Mouse (Mus musculus) embryo, embryonic 9.5 days (tissue): Measurements from ENCODE around the gene Ppp1r13l.

Experiments used
- DNase-seq: peaks from one replicate; pipeline ENCODE4 v3.0.0-alpha.2; 2017; ENCODE audit errors: extremely low spot score

The Ppp1r13l gene

DNA sequence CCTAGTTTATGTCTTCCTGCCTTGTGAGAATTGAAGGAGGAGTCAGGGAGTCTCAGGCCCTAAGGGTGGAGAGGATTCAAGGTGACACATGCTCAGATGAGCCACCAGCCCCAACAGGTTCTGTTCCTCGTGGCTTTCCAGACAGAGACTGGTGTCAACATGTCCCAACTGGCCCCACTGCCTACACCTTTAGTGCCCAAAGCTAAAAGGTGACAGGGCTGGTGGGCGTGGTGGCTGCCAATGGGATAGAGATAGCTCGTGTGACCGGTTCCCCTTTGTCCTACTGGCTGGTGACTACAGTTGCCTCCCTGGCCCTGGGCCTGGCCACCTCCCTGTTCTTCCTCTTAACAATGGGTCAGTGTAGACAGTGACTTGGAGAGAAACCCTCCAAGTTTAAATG lies 5.8 kb downstream of the Ppp1r13l start:
- DNase-seq: no peak

DNA sequence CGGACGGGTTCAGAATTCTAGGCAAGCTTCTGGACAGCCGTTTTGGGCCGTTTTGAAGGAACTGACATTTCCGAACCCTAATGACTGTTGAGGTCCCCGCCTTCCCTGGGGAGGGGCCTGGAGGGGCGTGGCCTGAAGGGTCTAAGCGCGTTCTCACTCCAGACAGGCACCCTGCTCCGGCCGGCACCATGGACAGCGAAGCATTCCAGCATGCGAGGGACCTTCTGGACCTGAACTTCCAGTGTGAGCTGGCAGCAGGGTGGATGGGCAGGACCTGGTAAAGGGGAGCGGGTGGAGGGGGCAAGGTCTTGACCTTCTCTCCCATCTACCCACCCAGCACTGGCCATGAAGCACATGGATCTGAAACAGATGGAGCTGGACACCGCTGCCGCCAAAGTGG lies 8.8 kb downstream of the Ppp1r13l start:
- peak; percentile 55 for DNase-seq

DNA sequence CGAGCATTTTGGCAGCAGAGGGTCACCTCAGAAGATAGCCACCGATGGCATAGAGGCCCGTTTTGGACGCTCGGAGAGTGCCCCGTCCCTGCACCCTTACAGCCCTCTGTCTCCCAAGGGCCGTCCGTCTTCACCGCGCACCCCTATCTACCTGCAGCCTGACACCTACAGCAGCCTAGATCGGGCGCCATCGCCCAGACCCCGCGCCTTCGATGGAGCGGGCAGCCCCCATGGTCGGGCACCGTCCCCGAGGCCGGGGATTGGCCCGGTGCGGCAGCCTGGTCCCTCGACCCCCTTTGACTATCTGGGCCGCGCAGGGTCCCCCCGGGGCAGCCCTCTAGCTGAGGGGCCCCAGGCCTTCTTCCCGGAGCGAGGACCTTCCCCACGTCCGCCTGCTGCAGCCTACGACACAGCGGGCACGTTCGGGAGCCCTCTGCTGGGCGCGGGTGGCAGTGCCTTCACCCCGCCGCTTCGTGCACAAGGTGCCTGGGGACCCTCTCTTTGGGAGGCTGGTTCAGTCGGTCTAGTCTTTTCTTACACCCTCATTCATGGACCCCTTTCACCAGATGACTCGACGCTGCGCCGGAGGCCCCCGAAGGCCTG lies 10.4 kb downstream of the Ppp1r13l start:
- DNase-seq: peak; percentile 72

DNA sequence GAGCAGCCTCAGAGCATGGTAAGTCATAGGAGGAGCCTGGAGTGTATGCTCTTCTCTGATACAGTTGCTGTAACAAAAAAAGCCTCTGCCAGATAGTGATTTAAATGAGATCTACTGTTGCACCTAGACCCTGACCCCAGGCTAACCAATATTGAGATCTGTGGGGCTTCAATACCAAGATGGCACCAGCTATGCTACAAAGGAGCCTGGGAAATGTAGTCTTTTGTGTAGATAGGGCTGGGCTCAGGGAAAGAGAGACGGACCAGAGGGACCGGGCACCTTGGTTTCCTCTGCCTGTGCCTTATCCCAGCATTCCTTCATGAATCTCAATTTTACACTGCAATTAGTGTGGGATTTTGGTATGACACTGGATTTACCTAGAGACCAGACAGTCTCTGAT lies 13.8 kb downstream of the Ppp1r13l start:
- no peak for DNase-seq

GRCm38 (mm10) chr7:19375368-19375767 lies 15.8 kb downstream of the Ppp1r13l start:
- DNase-seq: no peak

DNA sequence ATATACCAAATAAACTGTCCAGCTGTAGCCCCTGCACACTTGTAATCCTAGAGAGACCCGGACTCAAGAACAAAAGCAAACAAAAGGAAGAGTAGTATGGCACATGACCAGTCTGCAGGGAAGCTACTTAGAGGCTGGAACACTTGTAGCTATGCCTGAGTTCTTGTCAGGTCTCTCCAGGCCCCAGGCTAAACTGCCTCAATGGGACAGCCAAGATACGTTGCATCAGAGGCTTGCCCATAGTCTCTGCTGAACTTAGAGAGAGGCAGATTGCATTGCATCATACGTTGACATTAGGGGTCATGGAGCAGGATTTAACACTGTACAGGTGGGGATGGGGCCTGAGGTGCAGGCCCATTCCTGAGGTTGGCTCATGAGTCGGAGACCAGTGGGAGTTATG lies 16.5 kb downstream of the Ppp1r13l start:
- no peak for DNase-seq

GRCm38 (mm10) chr7:19378049-19378448 lies 18.5 kb downstream of the Ppp1r13l start:
- DNase-seq: no peak

DNA sequence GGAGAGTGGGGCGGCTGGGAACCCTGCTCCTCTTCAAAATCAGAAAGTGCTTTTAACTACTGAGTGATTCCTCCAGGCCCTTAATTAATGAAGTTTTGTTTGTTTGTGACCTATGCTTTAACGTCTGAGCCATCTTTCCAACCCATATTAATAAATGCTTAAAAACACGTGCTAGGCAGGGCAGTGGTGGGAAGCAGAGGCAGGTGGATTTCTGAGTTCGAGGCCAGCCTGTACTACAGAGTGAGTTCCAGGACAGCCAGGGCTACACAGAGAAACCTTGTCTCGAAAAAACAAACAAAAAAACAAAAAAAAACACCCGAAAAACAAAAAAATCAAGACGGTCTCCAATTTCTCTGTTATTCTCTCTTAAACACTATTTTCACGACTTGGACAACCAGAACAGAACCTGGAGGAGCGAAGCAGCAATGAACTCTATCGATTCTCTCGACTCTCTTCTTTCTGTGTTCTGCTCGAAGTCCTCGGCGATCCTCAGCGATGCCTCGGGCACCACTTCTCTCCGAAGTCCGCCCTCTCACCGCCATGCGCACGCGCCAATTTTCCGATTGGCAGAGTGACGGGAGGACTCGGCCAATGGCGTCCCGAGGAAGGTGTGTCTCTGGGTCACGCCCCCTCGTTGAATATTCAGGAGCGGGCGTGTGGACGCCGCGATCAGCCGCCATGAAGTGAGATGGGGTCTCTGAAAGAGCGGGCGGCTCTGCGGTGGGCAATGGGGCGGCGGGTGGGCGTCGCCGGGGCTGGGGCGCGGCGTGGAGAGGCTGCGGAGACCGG lies 22.0 kb downstream of the Ppp1r13l start, which contains the start of gene Ercc2:
Gene Ercc2 (plus strand): TSS at position 634 of the 789 bp plus-strand sequence.
- peak; percentile 98 for DNase-seq

DNA sequence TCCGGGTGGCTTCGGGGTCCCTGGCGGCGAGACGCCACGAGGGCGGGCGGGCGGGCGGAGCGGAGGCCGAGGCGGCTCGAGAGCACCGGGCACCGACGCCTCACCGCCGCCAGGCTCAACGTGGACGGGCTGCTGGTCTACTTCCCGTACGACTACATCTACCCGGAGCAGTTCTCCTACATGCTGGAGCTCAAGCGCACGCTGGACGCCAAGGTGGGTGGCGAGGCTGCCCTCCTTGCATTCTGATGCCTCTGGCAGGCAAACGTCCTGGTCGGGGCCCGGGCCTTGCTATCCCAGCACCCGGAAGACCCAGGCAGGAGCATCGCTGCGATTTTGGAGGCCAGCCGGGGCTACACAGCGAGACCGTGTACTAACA lies 22.6 kb downstream of the Ppp1r13l start:
- no peak for DNase-seq

DNA sequence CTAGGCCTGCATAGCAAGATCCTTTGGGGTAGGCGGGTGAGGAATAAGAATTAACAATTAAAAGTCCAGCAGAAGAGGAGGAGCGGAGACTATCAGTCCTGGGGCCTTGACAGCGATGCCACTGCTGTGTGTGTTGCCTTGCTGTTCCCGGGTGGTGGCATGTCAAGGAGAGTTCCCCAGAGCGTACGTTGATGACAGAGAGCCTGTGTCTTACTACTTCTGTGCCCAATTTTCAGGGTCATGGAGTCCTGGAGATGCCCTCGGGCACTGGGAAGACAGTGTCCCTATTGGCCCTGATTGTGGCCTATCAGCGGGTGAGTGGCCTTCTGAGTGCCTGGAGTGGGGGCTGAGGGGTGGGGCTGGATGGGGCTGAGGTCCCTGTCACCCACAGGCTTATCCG lies 24.2 kb downstream of the Ppp1r13l start:
- no peak for DNase-seq

- DNase-seq: no peak
These were observed 29.3 kb downstream of the Ppp1r13l start for GRCm38 (mm10) chr7:19388699-19389413.

- DNase-seq: no peak
These were observed 34.9 kb downstream of the Ppp1r13l start for GRCm38 (mm10) chr7:19394484-19394883.

DNA sequence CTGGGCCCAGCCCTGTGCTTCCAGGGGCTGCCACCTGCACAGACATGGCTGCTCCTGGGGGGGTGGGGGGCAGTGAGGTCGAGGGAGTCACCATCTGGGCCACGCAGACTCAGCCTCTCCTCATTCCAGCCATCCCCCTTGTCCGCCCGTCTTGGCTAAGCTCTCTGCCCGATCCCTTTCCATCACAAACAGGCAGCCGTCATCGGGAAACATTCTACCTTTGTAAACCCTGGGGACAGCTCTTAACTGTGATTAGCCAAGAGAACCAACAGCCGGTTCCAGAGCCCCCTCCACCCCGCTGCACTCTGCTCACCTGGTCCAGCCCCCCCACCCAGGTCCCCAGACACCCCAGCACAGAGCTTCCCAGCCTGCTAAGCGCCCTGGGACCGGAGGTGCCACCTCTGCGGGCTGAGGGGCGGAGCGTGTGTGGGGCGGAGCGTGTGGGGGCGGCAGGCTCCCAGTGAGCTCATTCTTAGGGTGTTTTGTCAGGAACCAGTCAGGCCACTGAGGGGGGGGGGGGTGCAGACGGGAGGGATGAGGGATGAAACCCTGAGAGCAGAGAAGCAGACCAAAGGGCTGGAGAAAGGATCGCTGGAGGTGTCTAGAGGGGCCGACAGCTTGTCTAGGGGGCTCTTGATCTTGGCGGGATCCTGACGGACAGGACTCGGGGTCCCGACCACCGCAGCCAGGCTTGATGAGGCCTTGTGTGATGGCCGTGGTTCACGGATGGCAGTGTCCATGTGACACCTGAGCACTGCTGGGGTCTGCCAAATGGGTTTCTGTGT lies 40.1 kb downstream of the Ppp1r13l start:
- peak; percentile 54 for DNase-seq

DNA sequence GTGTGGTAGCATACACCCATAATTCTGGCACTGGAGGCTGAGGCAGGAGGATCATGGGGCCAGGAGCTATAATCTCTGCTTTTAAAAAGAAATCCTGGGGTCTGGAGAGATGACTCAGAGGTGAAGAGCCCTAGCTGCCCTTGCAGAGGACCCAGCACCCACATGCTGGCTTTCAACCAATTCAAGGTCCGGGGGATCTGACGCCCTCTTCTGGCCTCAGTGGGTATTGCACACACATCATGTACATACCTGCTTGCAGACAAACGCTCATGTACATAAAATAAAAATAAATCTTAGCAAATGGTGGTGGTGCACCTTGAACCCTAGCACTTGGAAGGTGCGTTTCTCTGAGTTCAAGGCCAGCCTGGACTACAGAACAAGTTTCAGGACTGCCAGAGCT lies 41.4 kb downstream of the Ppp1r13l start:
- DNase-seq: no peak

GRCm38 (mm10) chr7:19402535-19403112 lies 43.1 kb downstream of the Ppp1r13l start:
- DNase-seq: no peak

DNA sequence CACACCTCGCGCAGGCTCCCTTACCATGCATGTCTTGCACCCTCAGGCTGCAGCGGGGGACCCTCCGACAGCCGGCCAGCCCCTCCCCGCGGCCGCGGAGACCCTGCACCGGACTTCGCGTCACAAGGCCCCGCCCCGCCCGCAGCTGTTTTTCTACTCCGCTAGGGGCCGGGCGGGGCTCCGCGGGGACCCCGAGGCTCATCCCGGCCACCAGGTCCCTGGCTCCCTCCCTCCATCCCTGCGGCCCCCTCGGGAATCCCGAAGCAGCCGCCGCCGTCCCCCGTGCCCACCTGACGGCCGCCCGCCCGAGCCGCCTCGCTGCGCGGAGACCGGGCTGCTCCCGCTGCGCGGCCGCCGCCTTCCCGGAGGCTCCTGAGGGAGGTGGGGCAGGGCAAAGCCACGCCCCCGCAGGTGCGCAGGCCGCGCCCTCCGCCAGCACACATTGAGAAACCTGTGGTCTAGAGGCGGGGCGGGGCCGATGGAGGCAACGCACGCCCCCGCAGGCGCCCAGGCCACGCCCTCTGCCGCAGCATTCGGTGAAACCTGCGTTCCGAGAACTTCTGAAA lies 44.3 kb downstream of the Ppp1r13l start, which contains the start of gene Klc3:
Gene Klc3 (minus strand): TSS at position 374 of the 566 bp plus-strand sequence.
- DNase-seq: peak; percentile 58

DNA sequence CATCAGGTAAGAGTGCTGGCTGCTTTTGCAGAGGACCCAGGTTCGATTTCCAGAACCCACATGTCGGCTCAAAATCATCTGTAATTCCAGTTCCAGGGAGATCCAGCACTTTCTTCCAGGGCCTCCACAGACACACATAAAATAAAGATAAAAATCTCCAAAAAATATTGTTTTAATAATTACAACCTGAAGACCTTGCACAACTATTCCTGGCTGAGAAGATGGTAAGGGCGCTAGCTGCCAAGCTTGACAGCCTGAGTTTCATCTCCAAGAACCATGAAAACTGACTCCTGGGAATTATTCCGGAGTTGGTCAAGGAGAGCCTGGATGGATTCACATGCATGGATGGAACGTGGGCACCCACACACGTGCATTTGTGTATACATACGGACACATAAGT lies 44.9 kb downstream of the Ppp1r13l start, which contains the start of gene Ckm:
Gene Ckm (plus strand): TSS at position 301 of the 400 bp plus-strand sequence.
- DNase-seq: no peak

DNA sequence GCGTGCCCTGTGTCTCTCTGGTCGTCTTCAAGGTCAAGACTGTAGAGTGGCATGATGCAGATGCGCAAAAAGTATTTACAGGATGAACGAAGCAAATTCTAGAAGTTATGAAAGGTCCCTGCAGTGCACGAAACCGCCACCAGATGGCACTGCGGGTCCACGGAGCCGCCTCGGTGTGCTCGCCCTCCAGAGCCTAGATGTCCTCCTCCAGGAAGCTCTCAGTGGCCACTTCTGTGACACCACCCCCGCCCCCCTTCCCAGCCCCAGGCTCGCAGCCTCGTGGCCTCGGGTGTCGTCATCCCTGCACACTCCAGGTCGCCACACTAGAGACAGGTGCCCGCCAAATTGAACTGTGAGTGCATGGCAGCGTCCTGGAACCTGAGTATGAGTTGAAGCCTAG lies 45.9 kb downstream of the Ppp1r13l start:
- peak; percentile 86 for DNase-seq

DNA sequence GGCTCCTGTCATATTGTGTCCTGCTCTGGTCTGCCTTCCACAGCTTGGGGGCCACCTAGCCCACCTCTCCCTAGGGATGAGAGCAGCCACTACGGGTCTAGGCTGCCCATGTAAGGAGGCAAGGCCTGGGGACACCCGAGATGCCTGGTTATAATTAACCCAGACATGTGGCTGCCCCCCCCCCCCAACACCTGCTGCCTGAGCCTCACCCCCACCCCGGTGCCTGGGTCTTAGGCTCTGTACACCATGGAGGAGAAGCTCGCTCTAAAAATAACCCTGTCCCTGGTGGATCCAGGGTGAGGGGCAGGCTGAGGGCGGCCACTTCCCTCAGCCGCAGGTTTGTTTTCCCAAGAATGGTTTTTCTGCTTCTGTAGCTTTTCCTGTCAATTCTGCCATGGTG lies 50.2 kb downstream of the Ppp1r13l start:
- no peak for DNase-seq

- DNase-seq: no peak
These were observed 51.3 kb downstream of the Ppp1r13l start for GRCm38 (mm10) chr7:19410766-19411344.

DNA sequence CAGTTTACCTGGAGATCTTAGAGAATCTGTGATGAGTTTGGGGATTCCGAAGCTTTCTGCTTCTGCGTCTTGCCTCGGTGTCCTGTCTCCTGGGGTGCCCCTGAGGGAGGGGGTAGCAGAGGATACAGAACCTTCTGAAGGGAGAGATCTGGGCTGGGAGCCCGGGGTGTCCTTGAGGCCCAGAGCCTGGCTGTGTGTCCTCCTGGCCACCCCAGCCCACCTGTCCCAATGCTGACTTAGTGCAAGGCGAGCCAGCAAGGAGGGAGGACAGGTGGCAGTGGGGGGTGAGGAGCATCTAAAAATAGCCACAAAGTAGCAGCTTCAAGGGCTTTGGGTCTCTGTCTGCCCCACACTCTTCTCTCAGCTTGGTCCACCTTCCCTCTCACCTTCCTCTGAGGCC lies 52.2 kb downstream of the Ppp1r13l start:
- DNase-seq: no peak
